Mouse (Mus musculus): ENCODE results near the gene Nme9.

GRCm38 (mm10) chr9:99425262-99425661, 26.0 kb upstream of the Nme9 start:
- TF ChIP-seq CTCF (IDR thresholded peaks at IDR 0.05; ENCODE audit: low read depth) (no peak), EP300 (IDR thresholded peaks at IDR 0.05; ENCODE audit: low read depth) (no peak)

Data from heart, postnatal 0 days (tissue).